In genomic region chr10:102878010-102878409, GRCm38 (mm10) we compare ENCODE assay signal across 8 mouse cellular contexts.
DNase-seq lines count a peak whose midpoint lies in the region; ATAC-seq and TF ChIP-seq lines count a peak whose summit lies in the region.

No protein-coding gene starts in this region.

- no peak for ATAC-seq in heart, postnatal 0 days (ENCODE audit: insufficient read depth, low read depth)
- ATAC-seq in megakaryocyte-erythroid progenitor cell, adult 5-6 weeks (replicated peaks; ENCODE audit: low FRiP score, low TSS enrichment, poor library complexity, severe bottlenecking) = peak; percentile 81
- no peak for ATAC-seq in stomach, embryonic 14.5 days (ENCODE audit: insufficient number of reproducible peaks, insufficient read depth, low FRiP score, low read depth)

- no peaks in the 10 kb centered on the region for H3K4me1 ChIP-seq in heart, postnatal 0 days (ENCODE audit: control insufficient read depth, insufficient read depth)
- H3K4me1 ChIP-seq in stomach, embryonic 14.5 days (ENCODE audit: control insufficient read depth, insufficient read depth, low read length) = no peaks in the 10 kb centered on the region

- peak; percentile 40 for DNase-seq in testis, postnatal 10 days (ENCODE audit: low spot score)
- no peak for DNase-seq in testis, postnatal 14 days (ENCODE audit: low spot score)
- peak; percentile 42 for DNase-seq in embryo, embryonic 10 days (ENCODE audit: low spot score)
- no peak for DNase-seq in heart, postnatal 0 days (ENCODE audit: low spot score)
- DNase-seq in layer of hippocampus, adult 18-20 months (ENCODE audit: low spot score in 2 of 2) = peak; percentile 13 to 62
- no peak for DNase-seq in urinary bladder, postnatal 10 days (ENCODE audit: low spot score)

- H3K27ac ChIP-seq in heart, postnatal 0 days (ENCODE audit: low read depth) = no peak overlapping the region
- H3K27ac ChIP-seq in stomach, embryonic 14.5 days (ENCODE audit: low read length) = no peak overlapping the region

- H3K9ac ChIP-seq in heart, postnatal 0 days (replicated peaks; ENCODE audit: low read depth, low read length) = no peak overlapping the region
- H3K9ac ChIP-seq in stomach, embryonic 14.5 days (replicated peaks; ENCODE audit: low read depth, low read length) = no peak overlapping the region

- no peaks in the 10 kb centered on the region for H3K9me3 ChIP-seq in heart, postnatal 0 days (replicated peaks; ENCODE audit: control insufficient read depth, low read length)
- H3K9me3 ChIP-seq in stomach, embryonic 14.5 days (ENCODE audit: control insufficient read depth, low read depth, low read length) = no peaks in the 10 kb centered on the region

- 30% methylated on average over 11 of the region's 11 CpGs for WGBS in heart, postnatal 0 days
- 34% methylated on average over 11 of the region's 11 CpGs for WGBS in stomach, embryonic 14.5 days

- no peak overlapping the region for H3K4me3 ChIP-seq in heart, postnatal 0 days (ENCODE audit: low read depth, low read length)
- H3K4me3 ChIP-seq in stomach, embryonic 14.5 days (ENCODE audit: low read depth, low read length) = no peak overlapping the region

- peak overlapping the region; percentile 28; the same call in 1 of the 2 replicates for H3K4me2 ChIP-seq in heart, postnatal 0 days (ENCODE audit: low read depth, low read length)
- H3K4me2 ChIP-seq in stomach, embryonic 14.5 days (replicated peaks; ENCODE audit: low read depth, low read length) = peak overlapping the region; percentile 27; the same call in 1 of the 2 replicates

- no peaks in the 10 kb centered on the region for H3K27me3 ChIP-seq in heart, postnatal 0 days (ENCODE audit: control insufficient read depth, insufficient read depth, low read length)
- H3K27me3 ChIP-seq in stomach, embryonic 14.5 days (ENCODE audit: control insufficient read depth, insufficient read depth, low read length) = no peaks in the 10 kb centered on the region

- no peaks in the 10 kb centered on the region for H3K36me3 ChIP-seq in heart, postnatal 0 days (replicated peaks; ENCODE audit: control insufficient read depth, insufficient read depth, low read length)
- no peaks in the 10 kb centered on the region for H3K36me3 ChIP-seq in stomach, embryonic 14.5 days (ENCODE audit: control insufficient read depth, insufficient read depth, low read length)

- peak; percentile 44 for TF ChIP-seq CTCF in heart, postnatal 0 days (IDR thresholded peaks at IDR 0.05; ENCODE audit: low read depth)

- TF ChIP-seq EP300 in heart, postnatal 0 days (IDR thresholded peaks at IDR 0.05; ENCODE audit: low read depth) = no peak

Comparison
In these comparisons a context has a peak if more than half of its experiments do, and no peak if none do; other contexts are left out.
1. DNase-seq: peak in testis, postnatal 10 days (single experiment), embryo, embryonic 10 days (single experiment) and layer of hippocampus, adult 18-20 months (2 of 2); none in testis, postnatal 14 days (single experiment), heart, postnatal 0 days (single experiment) and urinary bladder, postnatal 10 days (single experiment).